Mouse (Mus musculus): ENCODE data around the gene Ppm1h. TPM values are rescaled to one million over a fixed set of nuclear protein-coding genes. Genes with fewer than 3 reads are reported as not detected.

Gene Ppm1h
- 4.3 and 4.5 TPM in 2 replicates for polyA plus RNA-seq (2015; fragmentation: Nextera tagmentation; extraction: Ambion mirVana)

GRCm38 (mm10) chr10:122678541-122679436, at the start of gene Ppm1h:
TSS of gene Ppm1h (plus strand) at chr10:122678762.
- H3K27me3 ChIP-seq: peaks cover 17% of the 10 kb centered on the region
- WGBS: under 1% methylated on average over 82 of the region's 94 CpGs

GRCm38 (mm10) chr10:122629003-122629402, 49.6 kb upstream of the Ppm1h start:
- no peaks in the 10 kb centered on the region for H3K36me3 ChIP-seq
- no peaks in the 10 kb centered on the region for H3K27me3 ChIP-seq
- no peak overlapping the region for H3K4me2 ChIP-seq (replicated peaks)
- ATAC-seq (ENCODE audit: insufficient number of reproducible peaks, low FRiP score, low TSS enrichment, low read depth): no peak
- no peaks in the 10 kb centered on the region for H3K4me1 ChIP-seq
- no peaks in the 10 kb centered on the region for H3K9me3 ChIP-seq (replicated peaks)
- H3K27ac ChIP-seq (replicated peaks): no peak overlapping the region
- H3K4me3 ChIP-seq (replicated peaks): no peak overlapping the region
- H3K9ac ChIP-seq: no peak overlapping the region
- 49% methylated on average over 4 of the region's 4 CpGs for WGBS

More at GRCm38 (mm10) chr10:122678541-122679436, at the start of gene Ppm1h:
- H3K9ac ChIP-seq: peak within 1 kb of the TSS; percentile 57
- H3K4me1 ChIP-seq: peaks cover 18% of the 10 kb centered on the region
- no peaks in the 10 kb centered on the region for H3K36me3 ChIP-seq
- peak within 1 kb of the TSS; percentile 99 for H3K4me2 ChIP-seq (replicated peaks)
- ATAC-seq (ENCODE audit: insufficient number of reproducible peaks, low FRiP score, low TSS enrichment, low read depth): peak; percentile 84
- peak within 1 kb of the TSS; percentile 73 for H3K4me3 ChIP-seq (replicated peaks)
- H3K9me3 ChIP-seq (replicated peaks): no peaks in the 10 kb centered on the region
- no peak within 1 kb of the TSS for H3K27ac ChIP-seq (replicated peaks)

GRCm38 (mm10) chr10:122639879-122640278, 38.7 kb upstream of the Ppm1h start:
- no peak overlapping the region for H3K9ac ChIP-seq
- no peaks in the 10 kb centered on the region for H3K9me3 ChIP-seq (replicated peaks)
- no peak overlapping the region for H3K4me2 ChIP-seq (replicated peaks)
- H3K36me3 ChIP-seq: no peaks in the 10 kb centered on the region
- no peak for ATAC-seq (ENCODE audit: insufficient number of reproducible peaks, low FRiP score, low TSS enrichment, low read depth)
- no peak overlapping the region for H3K27ac ChIP-seq (replicated peaks)
- H3K4me1 ChIP-seq: no peaks in the 10 kb centered on the region
- H3K4me3 ChIP-seq (replicated peaks): no peak overlapping the region
- WGBS: 89% methylated on average over 4 of the region's 4 CpGs
- no peaks in the 10 kb centered on the region for H3K27me3 ChIP-seq

GRCm38 (mm10) chr10:122641263-122641795, 37.2 kb upstream of the Ppm1h start:
- ATAC-seq (ENCODE audit: insufficient number of reproducible peaks, low FRiP score, low TSS enrichment, low read depth): no peak
- Histone ChIP-seq H3K9ac (no peak overlapping the region), H3K27ac (replicated peaks) (no peak overlapping the region), H3K9me3 (replicated peaks) (no peaks in the 10 kb centered on the region), H3K27me3 (no peaks in the 10 kb centered on the region), H3K4me2 (replicated peaks) (no peak overlapping the region), H3K36me3 (no peaks in the 10 kb centered on the region), H3K4me3 (replicated peaks) (no peak overlapping the region), H3K4me1 (no peaks in the 10 kb centered on the region)
- WGBS: 87% methylated on average over 8 of the region's 8 CpGs

DNA sequence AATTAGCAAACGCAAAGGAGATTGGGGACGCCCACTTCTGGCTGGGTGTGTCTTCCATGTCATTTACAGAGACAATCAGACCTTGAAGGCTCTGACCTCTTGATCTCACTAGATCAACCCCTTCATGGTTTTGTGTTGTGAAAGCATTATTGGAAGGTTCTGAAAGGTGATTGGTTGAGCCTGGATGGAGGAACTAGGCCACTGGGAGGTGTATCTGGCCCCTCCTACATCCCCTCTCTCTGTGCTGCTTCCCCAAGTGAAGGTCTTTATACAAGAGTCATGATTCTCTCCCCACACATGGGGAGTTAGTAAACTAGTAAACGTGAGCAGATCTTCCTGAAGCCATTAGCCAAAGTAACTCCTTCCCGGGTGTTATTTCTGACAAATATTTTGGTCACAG, 36.4 kb upstream of the Ppm1h start:
- H3K27ac ChIP-seq (replicated peaks): no peak overlapping the region
- no peaks in the 10 kb centered on the region for H3K36me3 ChIP-seq
- no peak overlapping the region for H3K9ac ChIP-seq
- no peaks in the 10 kb centered on the region for H3K9me3 ChIP-seq (replicated peaks)
- H3K27me3 ChIP-seq: no peaks in the 10 kb centered on the region
- ATAC-seq (ENCODE audit: insufficient number of reproducible peaks, low FRiP score, low TSS enrichment, low read depth): no peak
- H3K4me3 ChIP-seq (replicated peaks): no peak overlapping the region
- H3K4me2 ChIP-seq (replicated peaks): no peak overlapping the region
- 85% methylated on average over 4 of the region's 4 CpGs for WGBS
- H3K4me1 ChIP-seq: no peaks in the 10 kb centered on the region

DNA sequence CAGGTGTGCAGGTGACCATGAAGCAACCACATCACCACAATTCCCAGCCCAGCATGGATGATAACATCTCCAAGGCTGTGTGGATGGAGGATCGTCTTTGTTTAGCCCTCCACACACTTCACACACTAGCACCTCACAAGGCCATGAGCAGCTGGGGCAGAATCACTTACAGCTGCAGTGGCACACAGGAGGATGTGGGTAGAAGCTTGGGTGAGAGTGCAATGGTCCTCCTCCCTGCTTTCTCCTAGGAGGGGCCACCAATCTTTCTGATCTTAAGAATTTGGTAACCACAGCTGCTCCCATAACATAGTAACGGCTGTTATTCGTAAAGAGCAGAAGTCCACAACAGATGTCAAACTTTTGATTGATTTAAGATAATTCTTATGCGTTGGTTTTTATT, 26.6 kb upstream of the Ppm1h start:
- H3K9ac ChIP-seq: no peak overlapping the region
- no peak for ATAC-seq (ENCODE audit: insufficient number of reproducible peaks, low FRiP score, low TSS enrichment, low read depth)
- no peaks in the 10 kb centered on the region for H3K4me1 ChIP-seq
- no peaks in the 10 kb centered on the region for H3K36me3 ChIP-seq
- no peaks in the 10 kb centered on the region for H3K9me3 ChIP-seq (replicated peaks)
- no peaks in the 10 kb centered on the region for H3K27me3 ChIP-seq
- no peak overlapping the region for H3K4me2 ChIP-seq (replicated peaks)
- WGBS: 69% methylated on average over 4 of the region's 4 CpGs
- H3K27ac ChIP-seq (replicated peaks): no peak overlapping the region
- no peak overlapping the region for H3K4me3 ChIP-seq (replicated peaks)

GRCm38 (mm10) chr10:122652578-122652977, 26.0 kb upstream of the Ppm1h start:
- Histone ChIP-seq H3K36me3 (no peaks in the 10 kb centered on the region), H3K4me2 (replicated peaks) (no peak overlapping the region), H3K9ac (no peak overlapping the region), H3K27ac (replicated peaks) (no peak overlapping the region), H3K4me3 (replicated peaks) (no peak overlapping the region), H3K9me3 (replicated peaks) (no peaks in the 10 kb centered on the region), H3K27me3 (no peaks in the 10 kb centered on the region), H3K4me1 (no peaks in the 10 kb centered on the region)
- WGBS: 97% methylated on average over 1 of the region's 1 CpGs
- ATAC-seq (ENCODE audit: insufficient number of reproducible peaks, low FRiP score, low TSS enrichment, low read depth): no peak

- WGBS: 94% methylated on average over 1 of the region's 1 CpGs
- no peak overlapping the region for H3K9ac ChIP-seq
- ATAC-seq (ENCODE audit: insufficient number of reproducible peaks, low FRiP score, low TSS enrichment, low read depth): no peak
- no peak overlapping the region for H3K4me3 ChIP-seq (replicated peaks)
- no peak overlapping the region for H3K27ac ChIP-seq (replicated peaks)
- no peak overlapping the region for H3K4me2 ChIP-seq (replicated peaks)
- H3K9me3 ChIP-seq (replicated peaks): no peaks in the 10 kb centered on the region
- H3K4me1 ChIP-seq: no peaks in the 10 kb centered on the region
- no peaks in the 10 kb centered on the region for H3K27me3 ChIP-seq
- H3K36me3 ChIP-seq: no peaks in the 10 kb centered on the region
Measured at GRCm38 (mm10) chr10:122665652-122666051, 12.9 kb upstream of the Ppm1h start.

- H3K27me3 ChIP-seq: peaks cover 4% of the 10 kb centered on the region; the same call in 1 of the 2 replicates
- WGBS: 52% methylated on average over 2 of the region's 2 CpGs
- no peaks in the 10 kb centered on the region for H3K4me1 ChIP-seq
- H3K27ac ChIP-seq (replicated peaks): no peak overlapping the region
- H3K9ac ChIP-seq: no peak overlapping the region
- ATAC-seq (ENCODE audit: insufficient number of reproducible peaks, low FRiP score, low TSS enrichment, low read depth): 0 out of 2 replicates have a peak, but pooled peaks have one; percentile 57
- no peak overlapping the region for H3K4me3 ChIP-seq (replicated peaks)
- no peaks in the 10 kb centered on the region for H3K9me3 ChIP-seq (replicated peaks)
- no peaks in the 10 kb centered on the region for H3K36me3 ChIP-seq
- no peak overlapping the region for H3K4me2 ChIP-seq (replicated peaks)
Measured at GRCm38 (mm10) chr10:122671253-122671652, 7.3 kb upstream of the Ppm1h start.

DNA sequence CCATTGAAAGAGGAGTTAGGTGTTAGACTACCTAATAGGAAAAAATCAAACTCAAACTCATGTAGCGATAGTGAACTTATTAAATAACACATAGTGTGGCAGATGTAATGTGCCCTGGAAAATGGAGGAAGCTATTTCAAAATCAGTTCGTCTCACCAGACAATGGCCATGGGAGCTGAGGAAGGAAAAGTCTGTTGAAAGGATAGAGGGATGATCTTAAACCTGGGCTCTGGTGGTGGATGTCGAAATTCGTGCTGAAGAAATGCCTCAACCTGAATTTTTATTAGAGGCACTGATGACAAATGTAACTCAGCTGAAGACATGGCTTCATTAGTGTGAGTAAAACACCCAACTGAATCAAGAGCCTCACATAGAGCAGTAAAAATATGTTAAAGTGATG, 6.5 kb upstream of the Ppm1h start:
- H3K4me1 ChIP-seq: no peaks in the 10 kb centered on the region
- H3K4me3 ChIP-seq (replicated peaks): no peak overlapping the region
- no peak overlapping the region for H3K27ac ChIP-seq (replicated peaks)
- H3K9me3 ChIP-seq (replicated peaks): no peaks in the 10 kb centered on the region
- no peak overlapping the region for H3K9ac ChIP-seq
- ATAC-seq (ENCODE audit: insufficient number of reproducible peaks, low FRiP score, low TSS enrichment, low read depth): no peak
- H3K36me3 ChIP-seq: no peaks in the 10 kb centered on the region
- H3K4me2 ChIP-seq (replicated peaks): no peak overlapping the region
- 77% methylated on average over 4 of the region's 4 CpGs for WGBS
- peaks cover 4% of the 10 kb centered on the region; the same call in 1 of the 2 replicates for H3K27me3 ChIP-seq

- Histone ChIP-seq H3K27me3 (peaks cover 17% of the 10 kb centered on the region), H3K4me1 (peaks cover 18% of the 10 kb centered on the region), H3K27ac (replicated peaks) (no peak overlapping the region), H3K36me3 (no peaks in the 10 kb centered on the region), H3K4me3 (replicated peaks) (peak overlapping the region; percentile 73), H3K9me3 (replicated peaks) (no peaks in the 10 kb centered on the region), H3K4me2 (replicated peaks) (peak overlapping the region; percentile 99), H3K9ac (peak overlapping the region; percentile 57)
- WGBS: under 1% methylated on average over 33 of the region's 33 CpGs
- ATAC-seq (ENCODE audit: insufficient number of reproducible peaks, low FRiP score, low TSS enrichment, low read depth): peak; percentile 54
Measured at GRCm38 (mm10) chr10:122679437-122680045, 979 bp downstream of the Ppm1h start.
